Comparison of ENCODE assay signal across 18 mouse cellular contexts in genomic region chr3:63986656-63987055, GRCm38 (mm10).
"Had no signal": no experiment of that assay in that cellular context is flagged by ENCODE, and none has a peak within 500 bp of the region (broad histone marks: within the 10 kb centered on the region; RNA-seq: fewer than 3 reads in every experiment).

No protein-coding gene starts in this region.

- ATAC-seq: midbrain, embryonic 16.5 days had no signal

- H3K4me1 ChIP-seq: midbrain, embryonic 10.5 days; neural tube, embryonic 13.5 days; neural tube, embryonic 15.5 days had no signal

- H3K4me3 ChIP-seq: midbrain, embryonic 10.5 days; myocyte; neural tube, embryonic 13.5 days; neural tube, embryonic 15.5 days had no signal

- H3K4me2 ChIP-seq: lung, embryonic 14.5 days; neural tube, embryonic 13.5 days; neural tube, embryonic 15.5 days had no signal

- H3K27me3 ChIP-seq: neural tube, embryonic 13.5 days; neural tube, embryonic 15.5 days had no signal

- H3K27ac ChIP-seq: midbrain, embryonic 10.5 days; neural tube, embryonic 13.5 days; neural tube, embryonic 15.5 days had no signal

- H3K9me3 ChIP-seq: midbrain, embryonic 10.5 days; neural tube, embryonic 13.5 days; neural tube, embryonic 15.5 days had no signal

- DNase-seq: lung, adult 18-20 months; lung, embryonic 14.5 days; lung, postnatal 10 days; lung, postnatal 4 days; midbrain, embryonic 14.5 days; retina, postnatal 1 day; right cerebral cortex, adult 18-20 months; right cerebral cortex, postnatal 25 days; right cerebral cortex, postnatal 4 days; spleen, adult 18-20 months; thymus, adult 18-20 months; thymus, postnatal 14 days; thymus, postnatal 36 days had no signal

- H3K9ac ChIP-seq: lung, embryonic 14.5 days; neural tube, embryonic 13.5 days; neural tube, embryonic 15.5 days had no signal
